Mouse (Mus musculus): ENCODE data around the gene Thbs4.

DNA sequence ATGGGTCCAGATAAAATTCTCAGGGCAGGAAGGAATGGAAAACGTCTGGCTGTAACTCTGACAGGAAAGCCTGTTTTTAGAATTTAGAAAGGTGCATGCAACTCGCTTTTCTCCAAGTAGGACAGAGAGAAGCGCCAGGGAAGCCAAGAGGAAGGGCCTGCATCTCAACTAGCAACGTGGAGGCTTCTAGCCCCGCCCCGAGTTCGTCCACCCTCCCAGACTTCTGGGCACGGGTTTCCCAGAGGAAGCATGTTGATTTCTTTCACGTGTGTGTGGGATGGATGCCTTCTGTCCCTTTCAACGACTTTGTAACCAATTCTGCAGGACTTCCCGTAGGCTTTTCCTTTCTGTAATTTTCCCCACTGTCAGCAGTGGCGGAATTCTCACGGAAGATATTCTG, 64.8 kb downstream of the Thbs4 start:
- TF ChIP-seq CEBPB (IDR thresholded peaks at IDR 0.05; ENCODE audit: low read depth) (no peak), MYOG (IDR thresholded peaks at IDR 0.05; ENCODE audit: control insufficient read depth, extremely low read depth, insufficient read length) (no peak), CTCF (IDR thresholded peaks at IDR 0.05; ENCODE audit: control insufficient read depth, insufficient read depth, insufficient read length) (no peak), MAX (IDR thresholded peaks at IDR 0.05) (no peak), USF1 (IDR thresholded peaks at IDR 0.05; ENCODE audit: low read depth) (no peak), MYOD1 (IDR thresholded peaks at IDR 0.05; ENCODE audit: control insufficient read depth, insufficient read length, low read depth) (no peak)

Data from C2C12 (cell line).